Mouse (Mus musculus): ENCODE measurements around the gene Cox10. TPM values are rescaled to one million over a fixed set of nuclear protein-coding genes. Genes with fewer than 3 reads are reported as not detected.

Gene Cox10
- polyA plus RNA-seq, 1 experiment: 18.5 TPM

DNA sequence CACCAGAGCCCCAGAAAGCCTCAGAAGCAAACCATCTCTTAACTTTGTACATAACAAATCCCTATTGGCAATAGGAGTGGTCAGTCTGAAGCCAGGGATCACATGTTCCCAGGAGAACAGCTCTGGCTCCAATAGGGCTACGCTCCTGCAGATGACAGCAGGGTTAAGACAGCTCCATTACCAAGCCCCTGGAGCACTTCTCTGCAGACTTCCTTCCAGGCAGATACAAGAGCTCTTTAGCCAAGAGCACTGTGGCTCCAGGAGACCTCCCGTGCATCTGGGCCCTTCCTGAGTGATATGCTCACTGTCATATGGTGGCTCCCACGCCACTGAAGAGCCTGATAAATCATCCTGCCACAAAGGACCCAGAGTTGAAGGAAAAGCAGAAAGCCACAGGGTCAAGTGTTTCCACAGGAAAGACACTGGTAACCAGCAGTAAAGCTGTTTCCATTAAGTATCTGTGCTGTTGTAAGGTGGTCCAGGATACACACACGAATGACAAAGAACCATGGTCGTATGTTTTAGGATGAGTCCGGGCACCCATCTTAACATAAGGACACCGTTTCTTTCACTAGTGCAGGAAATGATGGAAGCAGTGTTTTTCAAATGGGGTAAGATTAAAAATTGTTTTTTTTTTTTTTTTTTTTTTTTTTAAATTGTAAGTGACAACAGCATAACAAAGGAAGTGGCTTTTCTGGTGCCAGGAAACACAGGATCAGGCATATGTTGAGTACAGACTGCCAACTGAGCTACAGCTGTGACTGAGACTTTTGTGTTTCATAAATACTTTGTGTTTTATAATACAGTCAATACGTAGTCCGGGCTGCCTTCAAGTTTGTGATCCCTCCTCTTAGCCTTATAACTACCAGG, 90.0 kb downstream of the Cox10 start:
- Histone ChIP-seq H3K4me1 (ENCODE audit: control insufficient read depth, insufficient read depth, low read length) (no peaks in the 10 kb centered on the region), H3K27ac (ENCODE audit: insufficient read depth, low read length) (no peak overlapping the region), H3K4me3 (ENCODE audit: insufficient read depth, low read length) (no peak overlapping the region)
- no peak for TF ChIP-seq CTCF (IDR thresholded peaks at IDR 0.05; ENCODE audit: extremely low read depth, insufficient read depth, low read length)
- no peak for TF ChIP-seq POLR2A (IDR thresholded peaks at IDR 0.05; ENCODE audit: extremely low read depth, insufficient read depth, low read length)

DNA sequence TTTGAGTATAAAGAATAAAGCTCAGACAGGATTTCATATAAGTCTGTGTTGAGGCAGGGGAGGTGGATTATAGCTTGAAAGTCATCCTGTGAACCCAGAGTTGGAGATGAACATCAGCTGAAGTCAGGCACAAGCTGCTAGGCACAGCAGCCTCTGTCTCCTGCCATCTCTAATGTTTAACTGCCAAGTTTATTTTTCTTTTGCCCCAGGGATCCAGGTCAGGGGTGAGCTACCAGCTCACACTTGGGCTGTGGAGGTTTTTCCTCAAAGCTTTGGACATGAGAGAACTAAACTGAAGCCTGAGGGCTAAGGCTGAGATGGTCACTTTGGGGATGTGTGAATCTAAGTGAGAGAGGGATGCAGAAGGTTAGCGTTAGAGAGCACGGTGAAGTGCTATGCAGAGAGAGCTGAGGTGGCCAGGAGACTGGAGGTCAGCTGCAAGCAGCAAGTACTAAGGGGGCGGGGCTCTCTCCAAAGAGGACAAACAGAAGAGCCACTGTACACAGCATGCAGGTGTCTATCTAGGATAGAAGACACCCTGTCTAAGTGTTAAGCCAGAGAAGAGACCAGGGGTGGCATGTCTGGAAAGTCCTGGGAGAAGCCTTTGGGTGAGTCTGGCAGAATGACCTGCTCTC, 91.1 kb downstream of the Cox10 start:
- Histone ChIP-seq H3K27ac (ENCODE audit: insufficient read depth, low read length) (no peak overlapping the region), H3K4me1 (ENCODE audit: control insufficient read depth, insufficient read depth, low read length) (no peaks in the 10 kb centered on the region), H3K4me3 (ENCODE audit: insufficient read depth, low read length) (no peak overlapping the region)
- TF ChIP-seq CTCF (IDR thresholded peaks at IDR 0.05; ENCODE audit: extremely low read depth, insufficient read depth, low read length) (no peak), POLR2A (IDR thresholded peaks at IDR 0.05; ENCODE audit: extremely low read depth, insufficient read depth, low read length) (no peak)

GRCm38 (mm10) chr11:63986710-63987109, 92.6 kb downstream of the Cox10 start:
- TF ChIP-seq POLR2A (IDR thresholded peaks at IDR 0.05; ENCODE audit: extremely low read depth, insufficient read depth, low read length) (no peak), CTCF (IDR thresholded peaks at IDR 0.05; ENCODE audit: extremely low read depth, insufficient read depth, low read length) (no peak)
- no peak overlapping the region for H3K27ac ChIP-seq (ENCODE audit: insufficient read depth, low read length)
- H3K4me3 ChIP-seq (ENCODE audit: insufficient read depth, low read length): no peak overlapping the region
- H3K4me1 ChIP-seq (ENCODE audit: control insufficient read depth, insufficient read depth, low read length): no peaks in the 10 kb centered on the region

- TF ChIP-seq POLR2A (IDR thresholded peaks at IDR 0.05; ENCODE audit: extremely low read depth, insufficient read depth, low read length): no peak
- TF ChIP-seq CTCF (IDR thresholded peaks at IDR 0.05; ENCODE audit: extremely low read depth, insufficient read depth, low read length): no peak
- Histone ChIP-seq H3K27ac (ENCODE audit: insufficient read depth, low read length) (no peak overlapping the region), H3K4me3 (ENCODE audit: insufficient read depth, low read length) (no peak overlapping the region), H3K4me1 (ENCODE audit: control insufficient read depth, insufficient read depth, low read length) (no peaks in the 10 kb centered on the region)
Observed at GRCm38 (mm10) chr11:63985481-63985880, 93.8 kb downstream of the Cox10 start.

- TF ChIP-seq CTCF (IDR thresholded peaks at IDR 0.05; ENCODE audit: extremely low read depth, insufficient read depth, low read length): no peak
- no peak for TF ChIP-seq POLR2A (IDR thresholded peaks at IDR 0.05; ENCODE audit: extremely low read depth, insufficient read depth, low read length)
- H3K27ac ChIP-seq (ENCODE audit: insufficient read depth, low read length): no peak overlapping the region
- H3K4me3 ChIP-seq (ENCODE audit: insufficient read depth, low read length): no peak overlapping the region
- H3K4me1 ChIP-seq (ENCODE audit: control insufficient read depth, insufficient read depth, low read length): no peaks in the 10 kb centered on the region
Observed at GRCm38 (mm10) chr11:63984622-63985168, 94.6 kb downstream of the Cox10 start.

- Histone ChIP-seq H3K27ac (ENCODE audit: insufficient read depth, low read length) (no peak overlapping the region), H3K4me3 (ENCODE audit: insufficient read depth, low read length) (no peak overlapping the region), H3K4me1 (ENCODE audit: control insufficient read depth, insufficient read depth, low read length) (no peaks in the 10 kb centered on the region)
- no peak for TF ChIP-seq CTCF (IDR thresholded peaks at IDR 0.05; ENCODE audit: extremely low read depth, insufficient read depth, low read length)
- no peak for TF ChIP-seq POLR2A (IDR thresholded peaks at IDR 0.05; ENCODE audit: extremely low read depth, insufficient read depth, low read length)
Observed at GRCm38 (mm10) chr11:63977741-63978140, 101.5 kb downstream of the Cox10 start.

- H3K27ac ChIP-seq (ENCODE audit: insufficient read depth, low read length): no peak overlapping the region
- TF ChIP-seq CTCF (IDR thresholded peaks at IDR 0.05; ENCODE audit: extremely low read depth, insufficient read depth, low read length): no peak
- no peak for TF ChIP-seq POLR2A (IDR thresholded peaks at IDR 0.05; ENCODE audit: extremely low read depth, insufficient read depth, low read length)
Observed at GRCm38 (mm10) chr11:63976775-63977174, 102.5 kb downstream of the Cox10 start.

DNA sequence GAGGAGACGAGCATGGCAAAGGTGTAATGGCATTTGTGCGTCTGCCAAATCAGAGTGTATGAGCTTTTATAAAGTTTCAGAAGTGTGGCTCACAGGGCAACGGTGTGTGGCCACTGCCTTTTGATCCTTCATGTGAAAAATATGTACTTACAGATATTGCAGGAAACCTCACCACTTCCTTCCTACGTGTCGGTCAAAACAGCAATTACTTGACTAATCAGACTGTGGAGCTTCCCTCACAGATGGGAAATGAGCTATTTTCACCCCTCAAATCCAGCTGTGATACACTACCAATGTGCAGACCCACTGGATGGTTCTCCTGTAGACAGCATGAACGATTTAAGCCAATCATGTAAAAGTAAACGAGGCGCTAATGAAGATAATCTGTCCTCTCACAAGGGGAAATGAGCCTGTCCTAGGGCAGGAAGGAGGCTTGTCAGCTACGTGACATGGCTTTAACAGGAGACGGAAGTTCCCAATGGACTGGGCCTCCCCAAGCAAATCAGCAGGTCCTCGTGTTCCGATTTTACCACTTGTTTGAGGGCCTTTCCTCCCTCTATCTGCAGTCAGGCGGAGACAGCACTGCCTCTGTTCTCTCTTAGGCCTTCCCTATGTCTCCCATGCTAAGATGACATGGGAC, 103.9 kb downstream of the Cox10 start:
- TF ChIP-seq POLR2A (IDR thresholded peaks at IDR 0.05; ENCODE audit: extremely low read depth, insufficient read depth, low read length): no peak
- no peak for TF ChIP-seq CTCF (IDR thresholded peaks at IDR 0.05; ENCODE audit: extremely low read depth, insufficient read depth, low read length)
- no peak overlapping the region for H3K27ac ChIP-seq (ENCODE audit: insufficient read depth, low read length)
- H3K4me1 ChIP-seq (ENCODE audit: control insufficient read depth, insufficient read depth, low read length): no peaks in the 10 kb centered on the region
- no peak overlapping the region for H3K4me3 ChIP-seq (ENCODE audit: insufficient read depth, low read length)

More at GRCm38 (mm10) chr11:63976775-63977174, 102.5 kb downstream of the Cox10 start:
- no peak overlapping the region for H3K4me3 ChIP-seq (ENCODE audit: insufficient read depth, low read length)
- no peaks in the 10 kb centered on the region for H3K4me1 ChIP-seq (ENCODE audit: control insufficient read depth, insufficient read depth, low read length)

DNA sequence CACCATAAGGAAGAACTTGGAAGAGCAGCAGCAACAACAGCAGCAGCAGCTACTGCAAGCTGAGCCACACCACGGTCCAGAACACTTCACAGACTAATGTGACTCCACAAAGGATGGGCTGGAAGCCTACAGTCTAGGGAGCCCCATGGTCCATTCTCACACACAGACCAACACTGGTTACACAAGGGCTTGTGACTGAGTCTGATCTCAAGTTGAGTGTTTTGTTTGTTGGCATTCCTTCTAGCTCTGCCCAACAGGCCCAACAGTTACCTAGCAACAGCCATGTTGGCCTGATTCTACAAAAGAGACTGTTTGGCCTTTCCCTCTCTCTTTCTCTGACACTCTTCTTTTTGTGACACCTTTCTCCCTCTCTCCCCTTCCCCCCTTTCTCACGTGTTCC, 105.3 kb downstream of the Cox10 start:
- no peaks in the 10 kb centered on the region for H3K4me1 ChIP-seq (ENCODE audit: control insufficient read depth, insufficient read depth, low read length)
- no peak overlapping the region for H3K27ac ChIP-seq (ENCODE audit: insufficient read depth, low read length)
- no peak for TF ChIP-seq POLR2A (IDR thresholded peaks at IDR 0.05; ENCODE audit: extremely low read depth, insufficient read depth, low read length)
- TF ChIP-seq CTCF (IDR thresholded peaks at IDR 0.05; ENCODE audit: extremely low read depth, insufficient read depth, low read length): no peak
- no peak overlapping the region for H3K4me3 ChIP-seq (ENCODE audit: insufficient read depth, low read length)

Measured in cortical plate, adult 2 months (tissue).